Mouse (Mus musculus) skeletal muscle tissue, postnatal 0 days (tissue): ENCODE measurements around the gene Fam53a. TPM values are rescaled to one million over a fixed set of nuclear protein-coding genes. Genes with fewer than 3 reads are reported as not detected.

ENCODE experiments used
- polyA plus RNA-seq: library from polyadenylated mRNA; unstranded; fragments of >200 nt; fragmentation: Nextera tagmentation; extraction: Ambion mirVana; gene quantifications from 2 replicates; pipeline ENCODE4 v1.2.1, GENCODE M21; 2015

The Fam53a gene
- 48.8 and 49.9 TPM in 2 replicates for polyA plus RNA-seq

DNA sequence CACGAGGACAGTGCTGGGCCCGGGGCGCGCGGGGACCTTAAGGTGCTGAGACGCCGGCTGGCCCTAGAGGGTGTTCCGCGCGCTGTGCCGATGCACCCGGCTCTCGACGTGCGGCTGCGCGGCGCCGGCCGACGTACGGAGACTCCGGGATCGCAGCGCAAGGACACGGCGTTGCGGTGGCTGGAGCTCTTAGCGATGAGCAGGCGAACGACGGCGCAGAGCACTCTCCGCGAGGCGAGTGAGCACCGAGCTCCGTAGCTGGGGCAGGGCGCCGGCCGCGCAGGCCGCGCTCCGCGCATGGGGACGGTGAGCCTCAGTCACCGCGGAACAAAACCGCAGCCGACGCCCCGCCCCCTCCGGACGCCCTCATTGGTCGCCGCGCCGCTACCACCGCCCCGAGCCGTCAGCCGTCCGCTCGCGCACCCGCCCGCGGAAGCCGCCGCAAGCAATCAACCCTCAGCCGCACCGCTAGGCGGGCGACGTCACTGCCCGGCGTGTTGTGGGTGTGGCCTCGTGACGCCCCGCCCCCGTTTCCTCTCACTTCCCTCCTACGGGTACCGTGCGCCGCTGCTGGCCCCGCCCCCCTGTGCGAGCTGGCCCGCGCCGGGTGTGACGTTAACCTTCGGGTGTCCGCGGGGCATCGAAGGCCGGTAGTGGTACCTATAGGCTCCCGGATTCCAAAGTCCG is at the start of gene Fam53a, which contains the start of gene Gm9903:
Fam53a (minus strand) TSS at position 335 of the 687 bp plus-strand sequence.
Gm9903 (plus strand) TSS at position 625 of the 687 bp plus-strand sequence.

DNA sequence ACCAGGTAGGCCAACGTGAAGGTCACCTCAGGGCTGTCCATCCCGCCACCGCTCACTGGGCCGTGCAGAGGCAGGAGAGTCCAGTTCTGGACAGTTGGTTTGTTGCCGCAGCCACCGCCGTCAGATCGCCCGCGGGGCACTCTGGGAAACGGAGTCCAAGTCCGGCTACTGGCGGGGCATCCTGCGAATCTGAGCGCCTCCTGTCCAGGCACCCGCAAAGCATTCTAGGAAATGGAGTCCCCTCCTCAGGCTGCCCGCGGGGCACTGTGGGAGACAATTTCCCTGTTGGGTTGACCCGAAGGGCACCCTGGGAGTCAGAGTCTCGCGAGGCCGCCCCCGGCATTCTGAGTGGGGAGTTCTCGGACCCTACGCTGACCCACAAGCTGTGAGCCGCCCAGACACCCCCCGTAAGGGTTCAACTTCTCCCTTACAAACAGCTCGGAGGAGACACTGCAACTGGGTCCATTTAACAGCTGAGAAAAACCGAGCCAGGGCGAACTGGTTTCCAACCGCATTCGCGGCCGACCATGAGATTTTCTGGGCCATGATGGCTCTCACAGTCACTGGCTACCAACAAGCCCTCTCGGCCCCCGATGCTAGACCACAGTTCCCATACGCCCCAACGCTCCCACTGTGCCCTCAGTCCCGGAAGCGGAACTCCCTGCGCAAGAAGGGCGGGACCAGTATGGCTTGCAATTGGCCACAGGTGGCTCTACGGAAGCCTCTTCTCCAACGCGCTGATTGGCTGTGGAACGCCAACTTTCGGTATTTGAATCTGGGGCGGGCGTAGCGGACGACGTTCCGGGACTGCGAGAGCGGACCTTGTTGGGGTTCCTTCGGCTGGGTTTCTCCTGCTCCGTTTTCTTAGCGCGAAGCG is 28.6 kb upstream of the Fam53a start, which contains the start of the genes Tacc3 and Tmem129:
Tacc3 (plus strand) TSS at position 342 of the 877 bp plus-strand sequence.
Tmem129 (minus strand) TSS at position 630 of the 877 bp plus-strand sequence.

DNA sequence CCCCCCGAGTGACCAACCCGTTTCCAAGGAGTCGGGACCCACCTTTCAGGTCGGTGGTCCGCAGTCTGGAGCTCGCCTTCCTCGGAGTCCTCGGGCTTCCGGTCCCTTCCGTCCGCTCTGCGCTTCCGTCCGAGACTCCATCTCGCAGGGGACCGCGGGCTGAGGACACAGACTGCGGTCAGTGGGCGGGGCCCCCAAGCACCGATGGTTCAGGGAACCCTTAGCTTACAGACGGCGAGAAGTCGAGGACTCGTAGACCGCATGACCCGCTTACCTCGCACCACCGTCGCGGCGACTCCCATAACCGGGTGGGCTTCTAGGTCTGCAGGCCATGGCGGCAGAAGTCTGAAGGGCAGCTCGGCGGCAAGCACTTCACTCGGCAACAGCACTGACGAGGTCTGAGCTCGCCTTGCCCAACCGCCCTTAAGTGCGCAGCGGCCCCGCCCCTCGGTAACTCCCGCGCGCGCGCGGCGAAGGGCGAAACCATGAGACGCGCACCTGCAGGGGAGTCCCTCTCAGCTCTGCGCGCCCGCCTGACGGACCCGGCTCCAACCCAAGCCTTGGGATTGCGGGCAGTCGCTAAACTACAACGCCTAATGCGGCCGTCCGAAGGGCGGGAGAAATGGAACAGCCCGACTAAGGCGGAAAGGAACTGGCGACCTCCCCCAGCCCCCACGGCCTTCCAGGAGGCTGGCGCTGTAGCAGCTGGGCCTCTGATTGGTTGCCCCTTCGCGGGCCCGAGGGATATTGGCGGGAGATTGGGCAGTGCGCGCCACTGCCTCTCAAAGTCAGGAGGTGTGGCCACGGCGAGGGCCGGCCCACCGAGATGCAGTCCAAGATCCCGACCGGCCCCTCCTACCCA is 22.7 kb upstream of the Fam53a start, which contains the start of gene Slbp:
Slbp (minus strand) TSS at position 654 of the 862 bp plus-strand sequence.

Other genes with a start within 250 kb of the Fam53a start
- not detected in 2 replicates for gene Nkx1-1, start 195.7 kb downstream of the Fam53a start, polyA plus RNA-seq
- 2.4 and 3.0 TPM in 2 replicates for gene Gm9903, start 290 bp upstream of the Fam53a start, polyA plus RNA-seq
- gene Slbp, start 22.9 kb upstream of the Fam53a start, polyA plus RNA-seq = 57.1 and 69.1 TPM in 2 replicates
- gene Tacc3, start 28.5 kb upstream of the Fam53a start, polyA plus RNA-seq = 38.3 and 40.5 TPM in 2 replicates
- gene Tmem129, start 28.8 kb upstream of the Fam53a start, polyA plus RNA-seq = 31.0 and 31.5 TPM in 2 replicates
- gene Fgfr3, start 92.0 kb upstream of the Fam53a start, polyA plus RNA-seq = 0.50 and 1.3 TPM in 2 replicates
- gene Letm1, start 153.2 kb upstream of the Fam53a start, polyA plus RNA-seq = 34.0 and 35.0 TPM in 2 replicates
- 10.8 and 11.3 TPM in 2 replicates for gene Nsd2, start 191.1 kb upstream of the Fam53a start, polyA plus RNA-seq